Comparison of ENCODE assay signal across 16 mouse cellular contexts in the genomic region with DNA sequence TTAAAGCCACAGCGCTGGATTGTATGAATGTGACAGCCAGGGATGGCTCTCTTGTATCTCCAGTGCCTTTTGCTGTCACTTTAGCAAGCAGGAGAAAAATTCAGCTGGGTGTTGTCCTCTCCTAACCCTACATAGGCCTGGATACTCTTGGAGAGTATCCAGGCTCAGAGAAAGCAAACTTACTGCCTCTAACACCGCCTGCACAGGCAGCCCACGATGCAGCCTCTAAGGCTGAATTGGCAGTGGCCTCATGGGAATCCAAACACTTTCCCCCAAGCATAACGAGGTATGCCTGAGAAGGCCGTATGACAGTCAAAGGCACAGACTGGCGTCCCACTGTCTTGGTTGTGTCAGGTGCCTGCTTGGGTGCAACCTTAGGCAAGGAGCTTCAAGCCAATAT. TPM values are rescaled to one million over a fixed set of nuclear protein-coding genes. Genes with fewer than 3 reads are reported as not detected.
"Had no signal": no experiment of that assay in that cellular context is flagged by ENCODE, and none has a peak within 500 bp of the region (broad histone marks: within the 10 kb centered on the region; RNA-seq: fewer than 3 reads in every experiment).

No protein-coding gene starts in this region.

- H3K4me1 ChIP-seq: limb, embryonic 13.5 days; midbrain, embryonic 13.5 days had no signal

- H3K9me3 ChIP-seq: limb, embryonic 13.5 days; liver, embryonic 15.5 days; midbrain, embryonic 13.5 days had no signal

- H3K27me3 ChIP-seq: limb, embryonic 13.5 days; midbrain, embryonic 13.5 days had no signal

- H3K9ac ChIP-seq: limb, embryonic 13.5 days; liver, embryonic 15.5 days; midbrain, embryonic 13.5 days had no signal

- H3K4me2 ChIP-seq: limb, embryonic 13.5 days; liver, embryonic 11.5 days; liver, embryonic 15.5 days; midbrain, embryonic 13.5 days had no signal

- H3K27ac ChIP-seq: kidney, postnatal 0 days; limb, embryonic 13.5 days; liver, embryonic 15.5 days; midbrain, embryonic 13.5 days had no signal

- ATAC-seq: lung, postnatal 0 days; midbrain, embryonic 13.5 days had no signal

- H3K4me3 ChIP-seq: limb, embryonic 13.5 days; liver, embryonic 15.5 days; midbrain, embryonic 13.5 days had no signal

- H3K36me3 ChIP-seq: limb, embryonic 13.5 days; liver, embryonic 15.5 days; midbrain, embryonic 13.5 days had no signal

- DNase-seq: kidney, adult 11 months; kidney, adult 9 months; kidney, postnatal 36 days; layer of hippocampus, adult 9-11 months; lung, adult 2 months; lung, postnatal 36 days; thymus, postnatal 36 days had no signal

RNA-seq across cellular contexts. Expression of a gene that starts 26.8 kb away (rescaled TPM):
- total RNA-seq: layer of hippocampus, adult 18-20 months; megakaryocyte progenitor cell, adult 5-6 weeks had no signal
- polyA plus RNA-seq: liver, embryonic 15.5 days; midbrain, embryonic 13.5 days; neural tube, embryonic 14.5 days had no signal

RNA-seq across cellular contexts. Expression of a gene that starts 56.1 kb away (rescaled TPM):
- total RNA-seq: megakaryocyte progenitor cell, adult 5-6 weeks had no signal
